Mouse (Mus musculus): ENCODE measurements around the gene Kmt2d. TPM values are rescaled to one million over a fixed set of nuclear protein-coding genes. Genes with fewer than 3 reads are reported as not detected.

Gene Kmt2d
- polyA plus RNA-seq, 1 experiment from 2014 or later = 14.9 TPM

GRCm38 (mm10) chr15:98788972-98789660 is 81.9 kb downstream of the Kmt2d start:
- Histone ChIP-seq H3K27me3 (ENCODE audit: control insufficient read depth, insufficient read depth, low read length) (peaks cover 80% of the 10 kb centered on the region), H3K4me1 (replicated peaks; ENCODE audit: control insufficient read depth, insufficient read depth, low read length) (no peaks in the 10 kb centered on the region; the same call in 1 of the 2 replicates), H3K9me3 (ENCODE audit: control insufficient read depth, low read length) (no peaks in the 10 kb centered on the region), H3K4me3 (replicated peaks; ENCODE audit: low read length) (0 out of 2 replicates have a peak overlapping the region, but pooled peaks have one; percentile 34), H3K36me3 (replicated peaks; ENCODE audit: control insufficient read depth, insufficient read depth) (no peaks in the 10 kb centered on the region), H3K4me2 (replicated peaks) (no peak overlapping the region), H3K27ac (no peak overlapping the region), H3K9ac (no peak overlapping the region)
- ATAC-seq (ENCODE audit: low FRiP score) (no peak), DNase-seq (ENCODE audit: low spot score) (no peak)
- 9% methylated on average over 24 of the region's 24 CpGs for WGBS

- Histone ChIP-seq H3K27me3 (ENCODE audit: control insufficient read depth, insufficient read depth, low read length) (peaks cover 72% of the 10 kb centered on the region), H3K4me1 (replicated peaks; ENCODE audit: control insufficient read depth, insufficient read depth, low read length) (no peaks in the 10 kb centered on the region; the same call in 1 of the 2 replicates), H3K36me3 (replicated peaks; ENCODE audit: control insufficient read depth, insufficient read depth) (no peaks in the 10 kb centered on the region), H3K9me3 (ENCODE audit: control insufficient read depth, low read length) (no peaks in the 10 kb centered on the region), H3K4me2 (replicated peaks) (no peak overlapping the region), H3K27ac (no peak overlapping the region), H3K4me3 (replicated peaks; ENCODE audit: low read length) (no peak overlapping the region), H3K9ac (no peak overlapping the region)
- DNase-seq (ENCODE audit: low spot score) (no peak), ATAC-seq (ENCODE audit: low FRiP score) (no peak)
- WGBS = 28% methylated on average over 4 of the region's 4 CpGs
Measured at GRCm38 (mm10) chr15:98787930-98788329, 83.1 kb downstream of the Kmt2d start.

GRCm38 (mm10) chr15:98785744-98786143 is 85.3 kb downstream of the Kmt2d start:
- WGBS = 40% methylated on average over 7 of the region's 7 CpGs
- Histone ChIP-seq H3K4me3 (replicated peaks; ENCODE audit: low read length) (no peak overlapping the region), H3K4me1 (replicated peaks; ENCODE audit: control insufficient read depth, insufficient read depth, low read length) (no peaks in the 10 kb centered on the region), H3K9ac (no peak overlapping the region), H3K27me3 (ENCODE audit: control insufficient read depth, insufficient read depth, low read length) (peaks cover 70% of the 10 kb centered on the region), H3K36me3 (replicated peaks; ENCODE audit: control insufficient read depth, insufficient read depth) (no peaks in the 10 kb centered on the region), H3K4me2 (replicated peaks) (no peak overlapping the region), H3K27ac (no peak overlapping the region), H3K9me3 (ENCODE audit: control insufficient read depth, low read length) (no peaks in the 10 kb centered on the region)
- ATAC-seq (ENCODE audit: low FRiP score) = no peak
- no peak for DNase-seq (ENCODE audit: low spot score)

Other genes with a start within 250 kb of the Kmt2d start
- gene Cacnb3, start 240.4 kb downstream of the Kmt2d start, polyA plus RNA-seq (2014; fragmentation: Nextera tagmentation; extraction: Ambion mirVana) = 98.3 and 101 TPM in 2 replicates
- gene Ddx23, start 208.3 kb downstream of the Kmt2d start, polyA plus RNA-seq (2014; fragmentation: Nextera tagmentation; extraction: Ambion mirVana) = 22.5 and 24.2 TPM in 2 replicates
- gene Rnd1, start 193.7 kb downstream of the Kmt2d start, polyA plus RNA-seq (2014; fragmentation: Nextera tagmentation; extraction: Ambion mirVana) = 6.0 and 6.1 TPM in 2 replicates
- gene Ccdc65, start 163.0 kb downstream of the Kmt2d start, polyA plus RNA-seq (2014; fragmentation: Nextera tagmentation; extraction: Ambion mirVana) = 5.6 and 6.6 TPM in 2 replicates
- 6.4 and 7.2 TPM in 2 replicates for gene Fkbp11, start 143.0 kb downstream of the Kmt2d start, polyA plus RNA-seq (2014; fragmentation: Nextera tagmentation; extraction: Ambion mirVana)
- gene Arf3, start 108.0 kb downstream of the Kmt2d start, polyA plus RNA-seq (2014; fragmentation: Nextera tagmentation; extraction: Ambion mirVana) = 77.2 and 84.7 TPM in 2 replicates
- not detected in 2 replicates for gene Wnt10b, start 93.1 kb downstream of the Kmt2d start, polyA plus RNA-seq (2014; fragmentation: Nextera tagmentation; extraction: Ambion mirVana)
- gene Wnt1, start 81.3 kb downstream of the Kmt2d start, polyA plus RNA-seq (2014; fragmentation: Nextera tagmentation; extraction: Ambion mirVana) = 1.9 and 2.1 TPM in 2 replicates
- gene Ddn, start 61.7 kb downstream of the Kmt2d start, polyA plus RNA-seq (2014; fragmentation: Nextera tagmentation; extraction: Ambion mirVana) = 0.59 and 0.64 TPM in 2 replicates
- gene Prkag1, start 39.7 kb downstream of the Kmt2d start, polyA plus RNA-seq (2014; fragmentation: Nextera tagmentation; extraction: Ambion mirVana) = 59.0 and 65.3 TPM in 2 replicates
- gene Rhebl1, start 23.3 kb upstream of the Kmt2d start, polyA plus RNA-seq (2014; fragmentation: Nextera tagmentation; extraction: Ambion mirVana) = 19.4 and 19.8 TPM in 2 replicates
- 1.1 and 1.4 TPM in 2 replicates for gene Dhh, start 27.3 kb upstream of the Kmt2d start, polyA plus RNA-seq (2014; fragmentation: Nextera tagmentation; extraction: Ambion mirVana)
- gene Lmbr1l, start 47.0 kb upstream of the Kmt2d start, polyA plus RNA-seq (2014; fragmentation: Nextera tagmentation; extraction: Ambion mirVana) = 6.4 and 8.1 TPM in 2 replicates
- 1,223 and 1,455 TPM in 2 replicates for gene Tuba1b, start 63.4 kb upstream of the Kmt2d start, polyA plus RNA-seq (2014; fragmentation: Nextera tagmentation; extraction: Ambion mirVana)
- not detected in 2 replicates for gene Gm49450, start 82.3 kb upstream of the Kmt2d start, polyA plus RNA-seq (2014; fragmentation: Nextera tagmentation; extraction: Ambion mirVana)
- 14,408 and 15,410 TPM in 2 replicates for gene Tuba1a, start 82.5 kb upstream of the Kmt2d start, polyA plus RNA-seq (2014; fragmentation: Nextera tagmentation; extraction: Ambion mirVana)
- 21.7 and 24.2 TPM in 2 replicates for gene Tuba1c, start 158.7 kb upstream of the Kmt2d start, polyA plus RNA-seq (2014; fragmentation: Nextera tagmentation; extraction: Ambion mirVana)
- 77.9 and 79.5 TPM in 2 replicates for gene Prph, start 184.0 kb upstream of the Kmt2d start, polyA plus RNA-seq (2014; fragmentation: Nextera tagmentation; extraction: Ambion mirVana)
- gene Troap, start 203.4 kb upstream of the Kmt2d start, polyA plus RNA-seq (2014; fragmentation: Nextera tagmentation; extraction: Ambion mirVana) = 3.7 and 4.0 TPM in 2 replicates
- 4.7 and 6.6 TPM in 2 replicates for gene C1ql4, start 216.6 kb upstream of the Kmt2d start, polyA plus RNA-seq (2014; fragmentation: Nextera tagmentation; extraction: Ambion mirVana)
- 0.52 and 1.0 TPM in 2 replicates for gene Dnajc22, start 222.0 kb upstream of the Kmt2d start, polyA plus RNA-seq (2014; fragmentation: Nextera tagmentation; extraction: Ambion mirVana)

All from hindbrain, embryonic 14.5 days (tissue).